In the genomic region with DNA sequence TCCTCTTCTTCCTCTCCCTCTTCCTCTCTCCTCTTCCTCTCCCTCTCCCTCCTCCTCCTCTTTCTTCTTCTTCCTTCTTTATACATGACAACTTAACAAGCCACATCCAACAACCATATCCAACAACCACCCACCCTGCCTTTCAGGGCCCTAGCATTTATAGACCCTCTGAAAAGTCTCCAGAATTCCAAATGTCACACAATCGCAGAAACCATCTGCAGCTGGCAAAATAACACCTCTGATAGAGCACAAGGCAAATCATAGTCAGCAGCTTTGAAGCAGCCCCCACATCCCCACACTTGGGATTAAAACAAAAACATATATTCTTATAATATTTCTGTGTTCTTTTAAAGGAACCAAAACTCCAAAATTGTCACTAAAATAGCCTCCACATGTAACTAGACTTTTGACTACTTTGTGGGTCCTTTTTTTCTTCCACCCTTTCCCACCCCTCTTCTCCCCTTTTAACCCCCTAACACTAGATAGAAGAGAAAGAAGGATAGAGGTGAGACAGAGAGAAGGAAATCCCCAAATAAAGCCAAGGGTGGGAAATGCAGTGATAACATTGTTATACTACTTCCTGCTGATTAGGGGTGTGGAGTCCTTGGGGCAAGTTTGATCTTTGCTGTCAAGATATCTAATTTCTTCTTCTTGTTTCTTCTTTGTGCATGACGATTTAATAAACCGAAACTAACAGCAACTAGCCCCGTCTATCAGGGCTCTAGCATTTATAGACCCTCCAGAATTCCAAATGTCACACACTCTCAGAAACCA, we compare ENCODE assay signal across 16 mouse cellular contexts.
"Had no signal": no experiment of that assay in that cellular context is flagged by ENCODE, and none has a peak within 500 bp of the region (broad histone marks: within the 10 kb centered on the region; RNA-seq: fewer than 3 reads in every experiment).

No protein-coding gene starts in this region.

- H3K9me3 ChIP-seq: limb, embryonic 10.5 days; liver, embryonic 15.5 days; midbrain, embryonic 12.5 days; neural tube, embryonic 13.5 days had no signal

- DNase-seq: kidney, adult 8-10 months; kidney, postnatal 25 days; lung, embryonic 14.5 days; lung, postnatal 10 days; lung, postnatal 4 days; retina, postnatal 1 day; right cerebral cortex, postnatal 4 days; spleen, adult 18-20 months; thymus, adult 2 months; thymus, postnatal 25 days had no signal

- H3K4me2 ChIP-seq: liver, embryonic 15.5 days; lung, embryonic 14.5 days; midbrain, embryonic 12.5 days; neural tube, embryonic 13.5 days had no signal

- ATAC-seq: midbrain, embryonic 16.5 days had no signal

- H3K27me3 ChIP-seq: midbrain, embryonic 12.5 days; neural tube, embryonic 13.5 days had no signal

- H3K27ac ChIP-seq: left cerebral cortex, adult 2 months; limb, embryonic 10.5 days; liver, embryonic 15.5 days; midbrain, embryonic 12.5 days; neural tube, embryonic 13.5 days had no signal

- H3K9ac ChIP-seq: liver, embryonic 15.5 days; lung, embryonic 14.5 days; midbrain, embryonic 12.5 days; neural tube, embryonic 13.5 days had no signal

- H3K4me3 ChIP-seq: left cerebral cortex, adult 2 months; limb, embryonic 10.5 days; liver, embryonic 15.5 days; midbrain, embryonic 12.5 days; neural tube, embryonic 13.5 days had no signal

- H3K36me3 ChIP-seq: limb, embryonic 10.5 days; liver, embryonic 15.5 days; midbrain, embryonic 12.5 days; neural tube, embryonic 13.5 days had no signal
